18 mouse cellular contexts compared by ENCODE assay signal in the genomic region with DNA sequence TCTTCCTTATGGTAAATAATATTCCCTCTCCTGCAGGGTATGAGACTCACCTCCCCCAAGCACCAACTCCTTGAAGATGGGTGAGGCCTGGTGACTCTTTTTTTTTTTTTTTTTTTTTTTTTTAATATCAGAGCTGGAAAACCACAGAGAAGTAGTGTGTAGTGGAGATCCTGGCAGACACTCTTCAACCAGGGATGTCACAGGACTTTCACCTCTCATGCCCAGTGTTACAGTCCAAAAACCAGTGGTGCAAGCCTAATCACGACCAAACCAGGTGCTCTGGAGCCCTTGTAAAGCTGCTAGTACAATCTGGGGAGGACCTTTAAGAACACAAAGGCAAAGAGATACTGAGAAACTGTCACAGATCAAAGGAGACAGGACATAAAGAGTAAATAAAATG.
DNase-seq lines count a peak whose midpoint lies in the region; ATAC-seq and TF ChIP-seq lines count a peak whose summit lies in the region.
"Had no signal": no experiment of that assay in that cellular context is flagged by ENCODE, and none has a peak within 500 bp of the region (broad histone marks: within the 10 kb centered on the region; RNA-seq: fewer than 3 reads in every experiment).

No protein-coding gene starts in this region.

- no peaks in the 10 kb centered on the region for H3K4me1 ChIP-seq in kidney, embryonic 14.5 days (ENCODE audit: control insufficient read depth, insufficient read depth, low read length)
- peaks cover 16% of the 10 kb centered on the region for H3K4me1 ChIP-seq in embryonic fibroblast, embryonic 13.5 days (ENCODE audit: control insufficient read depth, insufficient read depth, low read length)
- H3K4me1 ChIP-seq: forebrain, embryonic 13.5 days; heart, embryonic 12.5 days had no signal

- H3K4me2 ChIP-seq in kidney, embryonic 14.5 days (replicated peaks; ENCODE audit: low read depth, low read length), result no peak overlapping the region
- H3K4me2 ChIP-seq: forebrain, embryonic 13.5 days; heart, embryonic 12.5 days; hindbrain, embryonic 14.5 days had no signal

- no peak for TF ChIP-seq POLR2A in embryonic fibroblast, embryonic 13.5 days (IDR thresholded peaks at IDR 0.05; ENCODE audit: low read depth, low read length)

- H3K9me3 ChIP-seq in kidney, embryonic 14.5 days (ENCODE audit: control insufficient read depth, low read length), result no peaks in the 10 kb centered on the region
- H3K9me3 ChIP-seq: forebrain, embryonic 13.5 days; heart, embryonic 12.5 days; hindbrain, embryonic 10.5 days had no signal

- H3K9ac ChIP-seq in kidney, embryonic 14.5 days (ENCODE audit: low read depth, low read length), result no peak overlapping the region
- H3K9ac ChIP-seq: forebrain, embryonic 13.5 days; forebrain, postnatal 0 days; heart, embryonic 12.5 days; hindbrain, embryonic 14.5 days had no signal

- DNase-seq in kidney, postnatal 14 days, result no peak
- DNase-seq in 3T3-L1 (ENCODE audit: low read depth, low spot score), result peak; percentile 48
- no peak for DNase-seq in natural killer cell, adult 2 months (ENCODE audit: low spot score in 2 of 2)
- no peak for DNase-seq in spleen, postnatal 10 days (ENCODE audit: low spot score in 2 of 2)
- DNase-seq in lung, postnatal 36 days, result no peak
- DNase-seq: cerebellum, adult 18-20 months; cerebellum, adult 9-11 months; cerebellum, postnatal 36 days; forebrain, postnatal 0 days; gastrocnemius, postnatal 25 days had no signal

- peak; percentile 57; the same call in 1 of the 2 replicates for ATAC-seq in kidney, embryonic 14.5 days (ENCODE audit: low FRiP score, low TSS enrichment)
- ATAC-seq: activated CD4-positive, CD25-positive, alpha-beta regulatory T cell, adult 4 months; forebrain, embryonic 13.5 days; forebrain, postnatal 0 days; Patski had no signal

- H3K4me3 ChIP-seq in kidney, embryonic 14.5 days (ENCODE audit: low read length), result no peak overlapping the region
- H3K4me3 ChIP-seq in embryonic fibroblast, embryonic 13.5 days (ENCODE audit: insufficient read depth, low read length), result no peak overlapping the region
- H3K4me3 ChIP-seq: forebrain, embryonic 13.5 days; heart, embryonic 12.5 days; hindbrain, embryonic 10.5 days had no signal

- no peaks in the 10 kb centered on the region for H3K27me3 ChIP-seq in kidney, embryonic 14.5 days (ENCODE audit: control insufficient read depth, insufficient read depth, low read length)
- H3K27me3 ChIP-seq: forebrain, embryonic 13.5 days; heart, embryonic 12.5 days; Patski had no signal

- no peaks in the 10 kb centered on the region for H3K36me3 ChIP-seq in kidney, embryonic 14.5 days (ENCODE audit: control insufficient read depth, insufficient read depth, low read length)
- H3K36me3 ChIP-seq: heart, embryonic 12.5 days; hindbrain, embryonic 10.5 days had no signal

- 4% methylated on average over 1 of the region's 1 CpGs for WGBS in kidney, embryonic 14.5 days

- no peak for TF ChIP-seq CTCF in embryonic fibroblast, embryonic 13.5 days (IDR thresholded peaks at IDR 0.05; ENCODE audit: borderline replicate concordance, insufficient read depth, low read length)

- no peak overlapping the region for H3K27ac ChIP-seq in kidney, embryonic 14.5 days (ENCODE audit: low read depth, low read length)
- H3K27ac ChIP-seq in embryonic fibroblast, embryonic 13.5 days (ENCODE audit: insufficient read depth, low read length), result peak overlapping the region; percentile 86
- H3K27ac ChIP-seq: forebrain, embryonic 13.5 days; hindbrain, embryonic 10.5 days; hindbrain, embryonic 14.5 days had no signal
